Mouse (Mus musculus): ENCODE data around the gene Ercc1.

DNA sequence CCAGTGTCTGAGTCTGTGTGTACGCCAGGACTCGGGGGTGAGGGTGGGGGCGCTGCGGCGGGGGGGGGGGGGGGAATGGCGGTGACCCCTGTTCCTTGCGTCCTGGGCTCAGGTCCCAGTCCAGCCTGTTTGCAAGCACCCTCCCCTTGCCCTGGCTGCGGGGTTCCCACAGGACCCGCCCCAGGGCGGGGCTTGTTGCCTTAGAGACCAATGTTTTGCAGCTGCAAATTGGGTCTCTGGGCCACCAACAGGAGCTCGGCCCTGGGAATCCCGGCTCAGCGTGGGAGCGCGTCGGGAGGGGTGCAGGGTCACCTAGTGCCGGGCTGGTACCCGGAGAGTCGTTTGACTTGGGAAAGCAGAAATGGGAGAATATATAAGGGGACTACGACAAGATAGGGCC, 18.2 kb upstream of the Ercc1 start:
- TF ChIP-seq CTCF (IDR thresholded peaks at IDR 0.05; ENCODE audit: insufficient read depth, low read length) (no peak), POLR2A (IDR thresholded peaks at IDR 0.05; ENCODE audit: borderline replicate concordance, extremely low read depth, low read depth, low read length) (0 out of 2 replicates have a peak, but pooled peaks have one; percentile 27)

Data from lung, adult 2 months (tissue).